Mouse (Mus musculus) 416B (cell line): ENCODE results near the gene Tpk1.
A peak's percentile ranks its signal among the peaks of the same experiment; 100 is the strongest.

ENCODE experiments used
- DNase-seq: peaks from one replicate; pipeline ENCODE4 v3.0.0; 2011; ENCODE audit warnings: low read depth

The Tpk1 gene

GRCm38 (mm10) chr6:43435987-43436541 lies 230.0 kb downstream of the Tpk1 start:
- no peak for DNase-seq

GRCm38 (mm10) chr6:43434365-43434764 lies 231.7 kb downstream of the Tpk1 start:
- no peak for DNase-seq

- peak; percentile 44 for DNase-seq
These were observed 241.1 kb downstream of the Tpk1 start for GRCm38 (mm10) chr6:43424978-43425377.

GRCm38 (mm10) chr6:43420358-43420979 lies 245.6 kb downstream of the Tpk1 start:
- DNase-seq, result no peak

- DNase-seq, result peak; percentile 26
These were observed 257.1 kb downstream of the Tpk1 start for GRCm38 (mm10) chr6:43408949-43409348.

- no peak for DNase-seq
These were observed 263.0 kb downstream of the Tpk1 start for GRCm38 (mm10) chr6:43403076-43403475.

GRCm38 (mm10) chr6:43402219-43402997 lies 263.7 kb downstream of the Tpk1 start:
- DNase-seq, result no peak

GRCm38 (mm10) chr6:43396426-43396825 lies 269.7 kb downstream of the Tpk1 start:
- no peak for DNase-seq

GRCm38 (mm10) chr6:43395538-43395937 lies 270.5 kb downstream of the Tpk1 start:
- peak; percentile 59 for DNase-seq

GRCm38 (mm10) chr6:43391358-43391757 lies 274.7 kb downstream of the Tpk1 start:
- DNase-seq, result no peak

- no peak for DNase-seq
These were observed 278.8 kb downstream of the Tpk1 start for GRCm38 (mm10) chr6:43387273-43387672.

GRCm38 (mm10) chr6:43384841-43385240 lies 281.2 kb downstream of the Tpk1 start:
- DNase-seq, result no peak

- no peak for DNase-seq
These were observed 281.8 kb downstream of the Tpk1 start for GRCm38 (mm10) chr6:43384304-43384703.

- no peak for DNase-seq
These were observed 283.3 kb downstream of the Tpk1 start for GRCm38 (mm10) chr6:43382750-43383149.

- peak; percentile 42 for DNase-seq
These were observed 283.8 kb downstream of the Tpk1 start for GRCm38 (mm10) chr6:43382284-43382683.

GRCm38 (mm10) chr6:43373206-43373605 lies 292.9 kb downstream of the Tpk1 start:
- DNase-seq, result no peak

- no peak for DNase-seq
These were observed 298.6 kb downstream of the Tpk1 start for GRCm38 (mm10) chr6:43367434-43367945.

GRCm38 (mm10) chr6:43366952-43367351 lies 299.1 kb downstream of the Tpk1 start:
- DNase-seq, result no peak

GRCm38 (mm10) chr6:43363917-43364316 lies 302.2 kb downstream of the Tpk1 start:
- DNase-seq, result no peak

- DNase-seq, result no peak
These were observed 302.7 kb downstream of the Tpk1 start for GRCm38 (mm10) chr6:43363291-43363820.

- no peak for DNase-seq
These were observed 304.8 kb downstream of the Tpk1 start for GRCm38 (mm10) chr6:43361248-43361647.

GRCm38 (mm10) chr6:43360214-43360613 lies 305.9 kb downstream of the Tpk1 start:
- no peak for DNase-seq
